Mouse (Mus musculus): ENCODE results near the gene Fam192a. TPM values are rescaled to one million over a fixed set of nuclear protein-coding genes. Genes with fewer than 3 reads are reported as not detected.

The Fam192a gene
- polyA plus RNA-seq, 1 experiment from 2014 or later, result 24.6 TPM

DNA sequence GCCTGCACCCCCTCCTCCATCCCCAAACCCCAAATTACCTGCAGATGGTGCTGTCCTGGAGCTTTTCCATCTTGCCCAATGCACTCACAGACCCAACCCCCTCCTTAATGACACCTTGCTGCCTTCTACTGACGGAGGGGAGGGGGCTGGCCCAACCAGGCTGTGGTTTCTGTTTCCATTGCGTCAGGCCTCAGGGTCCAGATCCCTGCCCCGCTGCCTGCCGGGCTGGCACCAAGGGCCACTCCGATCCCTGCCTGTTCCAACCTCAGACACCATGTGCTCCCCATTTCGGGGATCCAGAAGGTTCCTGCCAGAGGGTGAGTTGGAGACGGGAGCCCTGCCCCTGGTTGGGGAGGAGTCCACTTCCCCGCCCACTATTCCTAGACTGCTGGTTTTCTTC is 57.8 kb downstream of the Fam192a start:
- Histone ChIP-seq H3K9me3 (replicated peaks; ENCODE audit: control insufficient read depth, low read length) (no peaks in the 10 kb centered on the region), H3K9ac (ENCODE audit: low read depth, low read length) (no peak overlapping the region), H3K4me2 (ENCODE audit: low read depth, low read length) (no peak overlapping the region), H3K27me3 (ENCODE audit: control insufficient read depth, insufficient read depth, low read depth, low read length) (no peaks in the 10 kb centered on the region), H3K4me1 (ENCODE audit: control insufficient read depth, low read depth, low read length) (no peaks in the 10 kb centered on the region), H3K36me3 (ENCODE audit: control insufficient read depth, insufficient read depth) (no peaks in the 10 kb centered on the region), H3K4me3 (ENCODE audit: low read depth, low read length) (no peak overlapping the region), H3K27ac (ENCODE audit: low read length) (no peak overlapping the region)
- WGBS (ENCODE audit: insufficient replicate concordance), result 55% methylated on average over 8 of the region's 8 CpGs
- ATAC-seq (ENCODE audit: low read depth), result no peak

- H3K27ac ChIP-seq (ENCODE audit: low read length), result no peak overlapping the region
- WGBS (ENCODE audit: insufficient replicate concordance), result 42% methylated on average over 17 of the region's 18 CpGs
- H3K4me1 ChIP-seq (ENCODE audit: control insufficient read depth, low read depth, low read length), result no peaks in the 10 kb centered on the region
- H3K4me2 ChIP-seq (ENCODE audit: low read depth, low read length), result no peak overlapping the region
- H3K9ac ChIP-seq (ENCODE audit: low read depth, low read length), result no peak overlapping the region
- ATAC-seq (ENCODE audit: low read depth), result no peak
- H3K36me3 ChIP-seq (ENCODE audit: control insufficient read depth, insufficient read depth), result no peaks in the 10 kb centered on the region
- H3K27me3 ChIP-seq (ENCODE audit: control insufficient read depth, insufficient read depth, low read depth, low read length), result no peaks in the 10 kb centered on the region
- H3K4me3 ChIP-seq (ENCODE audit: low read depth, low read length), result no peak overlapping the region
- H3K9me3 ChIP-seq (replicated peaks; ENCODE audit: control insufficient read depth, low read length), result no peaks in the 10 kb centered on the region
Measured at GRCm38 (mm10) chr8:94540889-94541795, 60.7 kb downstream of the Fam192a start.

GRCm38 (mm10) chr8:94540025-94540424 is 61.8 kb downstream of the Fam192a start:
- Histone ChIP-seq H3K27ac (ENCODE audit: low read length) (no peak overlapping the region), H3K4me3 (ENCODE audit: low read depth, low read length) (no peak overlapping the region), H3K36me3 (ENCODE audit: control insufficient read depth, insufficient read depth) (no peaks in the 10 kb centered on the region), H3K9ac (ENCODE audit: low read depth, low read length) (no peak overlapping the region), H3K4me1 (ENCODE audit: control insufficient read depth, low read depth, low read length) (no peaks in the 10 kb centered on the region), H3K27me3 (ENCODE audit: control insufficient read depth, insufficient read depth, low read depth, low read length) (peaks cover under 1% of the 10 kb centered on the region), H3K9me3 (replicated peaks; ENCODE audit: control insufficient read depth, low read length) (no peaks in the 10 kb centered on the region), H3K4me2 (ENCODE audit: low read depth, low read length) (no peak overlapping the region)
- 77% methylated on average over 2 of the region's 2 CpGs for WGBS (ENCODE audit: insufficient replicate concordance)
- no peak for ATAC-seq (ENCODE audit: low read depth)

GRCm38 (mm10) chr8:94537456-94537855 is 64.3 kb downstream of the Fam192a start:
- no peak overlapping the region for H3K4me3 ChIP-seq (ENCODE audit: low read depth, low read length)
- H3K36me3 ChIP-seq (ENCODE audit: control insufficient read depth, insufficient read depth), result no peaks in the 10 kb centered on the region
- H3K4me2 ChIP-seq (ENCODE audit: low read depth, low read length), result no peak overlapping the region
- no peaks in the 10 kb centered on the region for H3K9me3 ChIP-seq (replicated peaks; ENCODE audit: control insufficient read depth, low read length)
- no peak for ATAC-seq (ENCODE audit: low read depth)
- H3K4me1 ChIP-seq (ENCODE audit: control insufficient read depth, low read depth, low read length), result no peaks in the 10 kb centered on the region; the same call in 1 of the 2 replicates
- peaks cover 26% of the 10 kb centered on the region for H3K27me3 ChIP-seq (ENCODE audit: control insufficient read depth, insufficient read depth, low read depth, low read length)
- 61% methylated on average over 2 of the region's 2 CpGs for WGBS (ENCODE audit: insufficient replicate concordance)
- no peak overlapping the region for H3K27ac ChIP-seq (ENCODE audit: low read length)
- H3K9ac ChIP-seq (ENCODE audit: low read depth, low read length), result no peak overlapping the region

GRCm38 (mm10) chr8:94535631-94536030 is 66.2 kb downstream of the Fam192a start:
- Histone ChIP-seq H3K36me3 (ENCODE audit: control insufficient read depth, insufficient read depth) (no peaks in the 10 kb centered on the region), H3K27ac (ENCODE audit: low read length) (no peak overlapping the region), H3K4me3 (ENCODE audit: low read depth, low read length) (no peak overlapping the region), H3K4me2 (ENCODE audit: low read depth, low read length) (no peak overlapping the region), H3K9me3 (replicated peaks; ENCODE audit: control insufficient read depth, low read length) (no peaks in the 10 kb centered on the region), H3K27me3 (ENCODE audit: control insufficient read depth, insufficient read depth, low read depth, low read length) (peaks cover 40% of the 10 kb centered on the region), H3K9ac (ENCODE audit: low read depth, low read length) (no peak overlapping the region), H3K4me1 (ENCODE audit: control insufficient read depth, low read depth, low read length) (no peaks in the 10 kb centered on the region; the same call in 1 of the 2 replicates)
- 74% methylated on average over 7 of the region's 7 CpGs for WGBS (ENCODE audit: insufficient replicate concordance)
- ATAC-seq (ENCODE audit: low read depth), result no peak

- Histone ChIP-seq H3K27me3 (ENCODE audit: control insufficient read depth, insufficient read depth, low read depth, low read length) (peaks cover 40% of the 10 kb centered on the region), H3K36me3 (ENCODE audit: control insufficient read depth, insufficient read depth) (no peaks in the 10 kb centered on the region), H3K9ac (ENCODE audit: low read depth, low read length) (no peak overlapping the region), H3K27ac (ENCODE audit: low read length) (no peak overlapping the region), H3K4me1 (ENCODE audit: control insufficient read depth, low read depth, low read length) (no peaks in the 10 kb centered on the region; the same call in 1 of the 2 replicates), H3K9me3 (replicated peaks; ENCODE audit: control insufficient read depth, low read length) (no peaks in the 10 kb centered on the region), H3K4me2 (ENCODE audit: low read depth, low read length) (no peak overlapping the region), H3K4me3 (ENCODE audit: low read depth, low read length) (no peak overlapping the region)
- ATAC-seq (ENCODE audit: low read depth), result no peak
- 43% methylated on average over 4 of the region's 4 CpGs for WGBS (ENCODE audit: insufficient replicate concordance)
Measured at GRCm38 (mm10) chr8:94534612-94535011, 67.2 kb downstream of the Fam192a start.

DNA sequence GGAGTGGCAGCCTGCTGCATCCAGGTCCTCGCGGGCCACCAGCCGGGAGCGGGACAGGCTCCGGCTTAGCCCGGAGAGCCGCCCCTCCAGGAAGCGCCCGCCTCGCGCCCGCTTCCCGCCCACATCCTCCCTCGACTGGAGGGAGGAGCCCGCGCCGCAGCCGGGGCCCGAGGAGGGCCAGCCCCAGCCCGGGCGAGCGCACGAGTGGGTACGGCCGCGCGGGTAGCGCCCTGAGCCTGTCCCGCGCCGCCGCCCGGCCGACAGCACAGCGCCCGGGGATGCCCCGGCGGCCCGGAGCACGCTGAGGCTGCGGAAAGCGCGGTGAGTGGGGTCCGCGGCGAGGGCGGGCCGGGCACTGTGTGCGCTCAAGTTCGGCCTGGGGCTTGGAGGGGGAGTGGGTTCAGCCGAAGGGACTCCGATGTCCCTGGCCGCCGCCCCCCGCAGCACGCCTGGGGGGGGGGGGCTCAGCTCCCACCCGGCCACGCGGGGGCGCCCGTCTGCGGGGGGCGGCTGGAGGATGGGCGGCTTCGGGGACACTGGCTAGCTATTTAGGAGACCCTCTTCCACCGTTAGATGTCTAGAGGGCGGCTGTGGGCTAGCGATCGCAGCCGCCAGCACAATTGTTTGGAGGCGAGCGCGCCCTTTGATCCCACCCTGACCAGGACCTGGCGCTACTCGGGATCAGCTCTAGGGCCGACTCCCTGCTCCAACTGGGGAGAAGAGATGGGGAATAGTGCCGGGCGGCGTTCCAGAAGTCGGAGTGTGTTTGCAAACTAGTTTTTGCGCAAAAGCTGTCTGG is 68.7 kb downstream of the Fam192a start, which contains the start of gene Cpne2:
Gene Cpne2 (plus strand): TSS at position 118 of the 799 bp plus-strand sequence.
- no peaks in the 10 kb centered on the region; the same call in 1 of the 2 replicates for H3K4me1 ChIP-seq (ENCODE audit: control insufficient read depth, low read depth, low read length)
- H3K27me3 ChIP-seq (ENCODE audit: control insufficient read depth, insufficient read depth, low read depth, low read length), result peaks cover 40% of the 10 kb centered on the region
- H3K4me2 ChIP-seq (ENCODE audit: low read depth, low read length), result peak within 1 kb of the TSS; percentile 70
- H3K27ac ChIP-seq (ENCODE audit: low read length), result no peak within 1 kb of the TSS
- WGBS (ENCODE audit: insufficient replicate concordance), result 1% methylated on average over 70 of the region's 81 CpGs
- no peaks in the 10 kb centered on the region for H3K9me3 ChIP-seq (replicated peaks; ENCODE audit: control insufficient read depth, low read length)
- H3K9ac ChIP-seq (ENCODE audit: low read depth, low read length), result peak within 1 kb of the TSS; percentile 48
- no peaks in the 10 kb centered on the region for H3K36me3 ChIP-seq (ENCODE audit: control insufficient read depth, insufficient read depth)
- H3K4me3 ChIP-seq (ENCODE audit: low read depth, low read length), result peak within 1 kb of the TSS; percentile 63
- ATAC-seq (ENCODE audit: low read depth), result peak; percentile 76

DNA sequence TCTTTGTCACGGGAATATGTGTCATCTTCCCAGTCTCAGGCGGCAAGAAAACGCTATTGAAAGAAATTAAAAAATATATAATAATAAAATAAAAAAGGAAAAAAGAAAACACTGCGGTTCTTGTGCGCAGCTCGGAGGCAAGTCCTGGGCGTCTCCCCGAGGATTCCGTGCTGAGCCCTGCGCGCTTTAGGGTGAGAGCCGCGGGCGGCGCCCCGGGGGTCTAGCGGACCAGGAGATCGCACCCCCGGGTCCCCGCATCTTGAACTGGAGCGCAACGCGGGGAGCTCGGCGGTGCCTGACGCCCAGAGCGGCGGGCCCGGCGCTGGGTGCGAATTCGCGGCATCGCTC is 69.3 kb downstream of the Fam192a start:
- H3K36me3 ChIP-seq (ENCODE audit: control insufficient read depth, insufficient read depth), result no peaks in the 10 kb centered on the region
- H3K9me3 ChIP-seq (replicated peaks; ENCODE audit: control insufficient read depth, low read length), result no peaks in the 10 kb centered on the region
- no peaks in the 10 kb centered on the region; the same call in 1 of the 2 replicates for H3K4me1 ChIP-seq (ENCODE audit: control insufficient read depth, low read depth, low read length)
- peak overlapping the region; percentile 63 for H3K4me3 ChIP-seq (ENCODE audit: low read depth, low read length)
- H3K9ac ChIP-seq (ENCODE audit: low read depth, low read length), result peak overlapping the region; percentile 21; the same call in 1 of the 2 replicates
- WGBS (ENCODE audit: insufficient replicate concordance), result under 1% methylated on average over 33 of the region's 34 CpGs
- H3K27me3 ChIP-seq (ENCODE audit: control insufficient read depth, insufficient read depth, low read depth, low read length), result peaks cover 40% of the 10 kb centered on the region
- H3K4me2 ChIP-seq (ENCODE audit: low read depth, low read length), result peak overlapping the region; percentile 70
- no peak overlapping the region for H3K27ac ChIP-seq (ENCODE audit: low read length)
- ATAC-seq (ENCODE audit: low read depth), result no peak

Measured in liver, embryonic 16.5 days (tissue).